Mouse (Mus musculus) layer of hippocampus, adult 2 months (tissue): ENCODE data around the gene Tmem117. TPM values are rescaled to one million over a fixed set of nuclear protein-coding genes. Genes with fewer than 3 reads are reported as not detected.

Source experiments
- DNase-seq, 2 experiments: peaks; one replicate each; pipeline ENCODE4 v3.0.0; 2022; ENCODE audit warnings: low spot score in 2 of 2
- H3K27ac ChIP-seq: fragments of 200-600 bp; 2 replicates; pipeline ENCODE4 v1.8.1; 2022
- H3K4me3 ChIP-seq: fragments of 200-600 bp; 2 replicates; pipeline ENCODE4 v1.8.1; 2022; ENCODE audit warnings: mild to moderate bottlenecking
- CTCF ChIP-seq: fragments of 200-600 bp; conservative IDR thresholded peaks from 2 replicates; pipeline ENCODE4 v1.8.1; 2022; ENCODE audit warnings: antibody characterized with exemption, mild to moderate bottlenecking, moderate library complexity
- total RNA-seq, 2 experiments: library from RNA; stranded (reverse); gene quantifications; 2 replicates each; pipeline ENCODE4 v1.2.3; 2021

Gene Tmem117
- total RNA-seq, 2 experiments from 2014 or later, result 8.9 to 9.1 TPM

DNA sequence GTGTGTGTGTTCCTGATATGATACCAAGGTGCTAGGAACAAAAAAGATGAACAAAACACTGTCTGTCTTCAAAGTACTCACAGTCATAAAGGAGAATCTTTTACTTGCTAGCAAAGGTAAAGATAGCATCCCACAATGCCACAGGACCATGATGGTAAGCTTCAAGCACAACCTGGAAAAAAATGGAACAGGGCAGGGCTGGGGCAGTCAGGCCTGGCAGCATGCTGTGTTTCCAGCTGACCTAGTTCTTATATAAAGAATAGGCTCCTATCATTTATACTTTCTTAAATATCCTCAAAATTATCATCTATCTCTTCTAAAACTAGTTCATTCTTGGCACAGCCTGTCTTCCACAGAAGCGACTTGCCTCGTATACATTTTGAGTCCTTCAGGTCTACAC, 418.5 kb downstream of the Tmem117 start:
- TF ChIP-seq CTCF, result no peak
- no peak overlapping the region for H3K27ac ChIP-seq
- DNase-seq, result no peak
- H3K4me3 ChIP-seq, result no peak overlapping the region

DNA sequence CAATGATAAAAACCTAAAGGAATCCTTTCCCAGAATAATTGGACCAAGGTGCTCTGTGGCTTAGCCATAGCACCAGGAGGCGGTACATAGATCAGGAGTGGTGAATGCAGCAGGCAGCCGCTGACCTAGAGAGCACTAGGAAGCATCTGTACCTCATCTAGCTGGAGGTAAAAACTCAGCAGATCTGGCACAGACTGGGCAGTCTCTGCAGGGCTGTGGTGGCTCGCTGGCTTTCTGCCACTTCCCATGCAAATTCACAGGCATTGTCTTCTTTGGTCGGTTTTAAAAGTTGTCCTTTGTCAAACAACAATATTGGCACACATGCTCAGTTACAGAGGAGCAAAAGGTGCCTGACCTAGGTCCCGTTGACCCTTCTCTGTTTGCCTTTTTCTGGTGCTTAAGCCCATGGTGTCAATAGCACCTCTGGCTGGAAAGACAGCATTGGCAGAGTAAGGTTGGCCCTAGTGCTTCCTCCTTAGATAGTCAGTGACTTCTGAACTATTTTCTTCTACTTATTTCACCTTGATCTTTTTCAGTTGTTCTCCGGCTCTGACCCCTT, 420.2 kb downstream of the Tmem117 start:
- DNase-seq, result no peak
- H3K4me3 ChIP-seq, result no peak overlapping the region
- H3K27ac ChIP-seq, result peak overlapping the region; percentile 28; the same call in 1 of the 2 replicates
- no peak for TF ChIP-seq CTCF

DNA sequence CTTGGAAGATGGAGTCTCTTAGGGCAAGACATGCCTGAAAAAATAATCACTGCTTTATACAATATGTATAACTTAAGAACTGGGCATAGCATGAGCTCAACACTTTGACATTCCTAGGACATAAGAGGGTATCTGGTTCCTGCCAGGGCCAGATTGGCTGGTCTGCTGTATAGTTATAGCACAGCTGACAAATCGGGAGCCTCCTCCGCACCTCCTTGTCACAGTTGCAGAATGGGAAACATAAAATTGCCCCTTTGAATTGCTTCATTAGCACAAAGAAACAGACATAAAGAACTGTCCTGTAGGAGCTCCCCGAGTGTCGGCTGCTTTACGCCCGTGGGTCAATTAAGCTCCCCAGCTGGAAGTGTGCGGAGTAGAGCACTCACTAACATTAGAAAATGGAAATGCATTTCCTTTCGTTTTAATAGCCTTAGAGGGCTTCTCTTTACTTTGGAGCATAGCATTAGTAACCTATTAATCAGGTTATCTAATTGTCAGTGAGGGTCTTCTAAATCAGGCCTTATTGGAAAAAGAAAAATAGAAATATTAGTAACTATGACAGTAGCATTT, 426.1 kb downstream of the Tmem117 start:
- peak overlapping the region; percentile 76 for H3K27ac ChIP-seq
- TF ChIP-seq CTCF, result no peak
- H3K4me3 ChIP-seq, result no peak overlapping the region
- peak; percentile 45 to 47 for DNase-seq

DNA sequence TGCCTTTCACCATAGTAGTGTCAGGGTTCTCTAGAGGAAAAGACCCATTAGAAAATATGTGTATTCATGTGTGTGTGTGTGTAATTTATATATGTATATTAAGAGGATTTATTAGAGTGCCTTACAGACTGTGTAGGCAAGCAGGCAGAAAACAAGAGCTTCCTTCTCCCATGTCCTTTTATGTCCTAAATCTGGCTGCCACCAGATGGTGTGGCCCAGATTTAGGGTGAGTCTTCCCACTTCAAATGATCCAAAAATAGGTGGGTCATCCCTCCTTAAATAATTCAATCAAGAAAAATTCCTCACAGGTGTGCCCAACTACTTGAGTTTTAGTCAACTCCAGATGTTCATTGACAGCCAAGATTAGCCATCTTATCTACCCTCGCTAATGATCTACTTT, 439.0 kb downstream of the Tmem117 start:
- Histone ChIP-seq H3K4me3 (no peak overlapping the region), H3K27ac (peak overlapping the region; percentile 88)
- TF ChIP-seq CTCF, result no peak
- DNase-seq, result no peak

DNA sequence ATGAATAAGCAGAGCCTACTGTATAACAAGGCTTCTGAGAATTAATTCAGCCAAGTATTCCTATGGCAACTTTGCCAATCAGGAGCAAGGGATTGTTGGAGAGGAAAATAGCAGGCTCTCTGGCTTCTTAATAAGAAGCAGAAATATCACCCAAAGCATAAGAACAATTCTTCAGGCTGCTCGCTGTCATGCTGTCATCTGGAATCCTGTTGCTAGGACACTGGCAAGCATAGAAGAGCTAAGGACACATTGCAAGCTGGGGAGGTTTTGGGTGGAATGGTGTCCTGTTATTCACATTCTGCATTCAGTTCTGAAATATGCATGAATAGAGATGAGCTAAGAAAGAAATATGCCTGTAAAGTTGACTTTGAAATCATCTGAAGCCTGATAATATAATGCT, 439.8 kb downstream of the Tmem117 start:
- peak; percentile 36 to 70 for DNase-seq

DNA sequence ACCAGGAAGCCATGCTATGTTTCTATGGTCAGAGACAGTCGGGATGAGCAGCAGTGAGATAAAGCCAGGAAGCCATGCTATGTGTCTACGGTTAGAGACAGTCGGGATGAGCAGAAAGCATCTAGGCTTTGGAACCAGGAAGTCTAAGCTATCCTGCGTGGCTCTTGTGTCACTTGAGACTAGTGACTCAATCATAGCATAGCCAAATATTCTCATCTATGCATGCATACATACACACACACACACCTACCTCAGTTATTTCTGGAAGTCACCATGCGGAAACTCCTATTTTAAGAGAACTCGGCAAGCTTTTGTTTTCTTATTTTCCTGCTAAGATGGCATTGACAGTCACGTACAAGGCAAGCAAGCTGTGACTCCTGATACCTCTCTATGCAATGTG, 441.8 kb downstream of the Tmem117 start:
- no peak overlapping the region for H3K4me3 ChIP-seq
- no peak for TF ChIP-seq CTCF
- no peak for DNase-seq
- no peak overlapping the region for H3K27ac ChIP-seq

More for the DNA sequence above, 439.8 kb downstream of the Tmem117 start:
- Histone ChIP-seq H3K4me3 (no peak overlapping the region), H3K27ac (peak overlapping the region; percentile 88)
- no peak for TF ChIP-seq CTCF

DNA sequence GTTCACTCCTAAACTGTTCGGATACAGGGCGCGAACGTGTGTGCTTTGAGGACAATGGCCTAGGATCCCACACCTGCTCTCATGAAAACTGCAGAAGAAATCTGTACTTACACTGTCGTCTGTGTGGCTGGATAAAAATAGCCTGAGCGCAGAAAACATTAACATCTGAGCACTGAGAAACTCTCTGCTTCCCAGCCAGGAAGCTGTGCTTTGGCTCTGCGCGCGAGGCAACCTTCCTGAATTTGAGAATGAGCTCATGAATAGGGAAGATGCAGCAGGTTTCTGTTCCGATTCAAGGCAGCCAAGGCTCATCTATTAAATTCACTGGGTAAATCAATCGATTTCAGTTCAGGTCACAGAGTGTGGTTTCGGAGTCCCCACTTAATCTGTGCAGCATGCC, 446.3 kb downstream of the Tmem117 start:
- H3K27ac ChIP-seq, result peak overlapping the region; percentile 60

DNA sequence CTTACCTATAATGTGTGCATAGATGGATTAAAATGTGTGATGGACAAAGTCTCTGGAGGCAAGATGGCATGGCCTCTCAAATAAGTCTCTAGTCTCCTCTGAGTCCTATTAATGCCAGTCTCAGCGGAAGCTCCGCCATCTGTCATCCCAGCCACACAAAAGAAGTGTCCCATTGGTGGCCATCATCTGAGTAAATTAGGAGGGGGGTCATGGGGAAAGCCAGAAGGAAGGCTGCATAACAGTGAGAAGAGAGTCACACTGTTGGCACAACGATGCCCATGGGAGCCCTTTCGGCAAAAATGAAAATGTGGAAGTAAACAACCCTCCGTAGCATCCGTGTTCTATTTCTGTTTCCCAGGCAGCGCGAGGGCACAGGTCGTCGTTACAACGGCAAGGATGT, 452.6 kb downstream of the Tmem117 start:
- 0 out of 2 replicates have a peak overlapping the region, but pooled peaks have one; percentile 5 for H3K27ac ChIP-seq
- TF ChIP-seq CTCF, result no peak
- DNase-seq, result no peak
- no peak overlapping the region for H3K4me3 ChIP-seq

More for the DNA sequence above, 446.3 kb downstream of the Tmem117 start:
- peak; percentile 34 to 60 for DNase-seq
- TF ChIP-seq CTCF, result no peak
- peak overlapping the region; percentile 8; the same call in 1 of the 2 replicates for H3K4me3 ChIP-seq

DNA sequence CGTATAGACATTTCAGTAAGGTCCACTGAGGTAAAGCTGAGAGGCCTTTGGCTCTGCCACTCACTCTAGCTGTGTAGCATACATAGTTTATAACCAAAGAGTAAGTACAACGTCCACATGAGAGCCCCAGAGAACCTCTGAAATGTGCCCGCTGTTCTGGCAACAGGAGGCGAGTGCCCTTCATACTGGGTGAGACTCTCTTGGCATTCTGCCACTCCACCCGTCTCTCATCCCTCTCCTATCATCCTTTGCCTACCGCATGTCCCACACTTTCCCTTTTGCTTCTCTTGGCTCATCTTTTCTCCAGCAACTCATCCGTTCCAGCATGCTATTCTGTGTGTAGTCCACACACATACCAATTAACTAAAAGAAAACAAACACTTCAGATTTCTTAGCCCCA, 456.9 kb downstream of the Tmem117 start:
- Histone ChIP-seq H3K4me3 (no peak overlapping the region), H3K27ac (no peak overlapping the region)
- DNase-seq, result no peak
- TF ChIP-seq CTCF, result no peak

DNA sequence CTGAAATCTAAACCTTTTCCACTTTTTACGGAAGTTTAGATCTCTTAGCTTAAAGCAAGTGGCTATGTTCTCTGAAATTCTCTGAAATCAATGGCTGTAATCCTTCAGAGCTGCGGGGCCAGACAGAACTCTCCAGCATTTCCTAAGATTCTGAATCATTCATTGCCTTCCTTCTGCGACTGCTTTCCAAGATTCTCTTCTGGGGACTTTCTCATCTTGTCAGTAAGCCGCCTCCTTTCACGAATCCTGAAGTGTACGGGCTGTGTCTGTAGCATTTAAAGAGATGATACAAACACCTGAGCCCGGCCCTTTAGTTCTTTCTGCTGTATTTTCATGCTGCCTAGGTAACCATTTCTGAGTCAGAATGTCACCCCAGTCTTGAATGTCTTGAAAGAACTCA, 471.1 kb downstream of the Tmem117 start:
- no peak overlapping the region for H3K4me3 ChIP-seq
- TF ChIP-seq CTCF, result no peak
- H3K27ac ChIP-seq, result no peak overlapping the region
- DNase-seq, result no peak

DNA sequence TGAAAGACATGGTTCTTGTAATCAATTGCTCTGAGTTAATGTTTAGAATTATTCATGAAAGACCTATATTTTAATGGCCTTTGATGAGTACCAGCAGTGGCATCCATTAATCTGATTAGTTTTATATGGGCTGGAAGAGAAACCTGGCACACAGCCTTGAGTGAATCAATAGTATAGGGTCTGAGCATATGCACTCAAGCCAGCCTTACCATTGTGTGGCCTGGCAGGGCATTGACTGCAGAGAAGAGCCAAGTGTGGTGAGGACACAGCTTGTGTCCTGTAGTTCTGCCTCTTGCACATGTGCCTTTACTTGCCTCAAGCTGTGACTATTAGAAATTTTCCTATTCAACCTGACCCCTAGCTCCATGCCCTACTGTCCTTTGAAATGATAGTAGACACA, 472.5 kb downstream of the Tmem117 start:
- TF ChIP-seq CTCF, result no peak
- no peak overlapping the region for H3K27ac ChIP-seq
- DNase-seq, result no peak
- H3K4me3 ChIP-seq, result no peak overlapping the region

DNA sequence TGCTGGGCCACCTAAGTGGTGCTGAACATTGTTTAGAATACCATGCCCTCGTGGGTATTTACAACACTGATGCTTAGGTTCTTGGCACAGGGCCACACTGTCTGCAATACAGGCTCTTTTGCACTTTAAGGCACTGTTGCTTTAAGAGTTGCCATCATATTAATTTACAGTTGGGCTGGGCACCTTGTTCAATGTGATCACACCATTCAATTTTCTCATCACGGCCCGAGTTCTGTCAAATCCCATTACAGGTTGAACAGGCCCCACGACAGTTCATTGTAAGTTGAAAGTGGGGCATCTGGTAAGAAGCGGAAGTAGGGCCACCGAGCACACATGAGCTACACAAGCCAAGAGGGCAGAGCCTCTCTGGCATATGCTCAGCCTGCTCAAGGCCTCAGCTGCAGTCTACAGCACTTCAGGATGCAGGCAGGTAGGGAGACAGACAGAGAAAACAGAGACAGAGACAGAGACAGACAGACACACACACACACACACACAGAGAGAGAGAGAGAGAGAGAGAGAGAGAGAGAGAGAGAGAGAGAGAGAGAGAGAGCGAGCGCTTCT, 478.3 kb downstream of the Tmem117 start:
- TF ChIP-seq CTCF, result no peak
- DNase-seq, result no peak
- Histone ChIP-seq H3K4me3 (no peak overlapping the region), H3K27ac (no peak overlapping the region)

DNA sequence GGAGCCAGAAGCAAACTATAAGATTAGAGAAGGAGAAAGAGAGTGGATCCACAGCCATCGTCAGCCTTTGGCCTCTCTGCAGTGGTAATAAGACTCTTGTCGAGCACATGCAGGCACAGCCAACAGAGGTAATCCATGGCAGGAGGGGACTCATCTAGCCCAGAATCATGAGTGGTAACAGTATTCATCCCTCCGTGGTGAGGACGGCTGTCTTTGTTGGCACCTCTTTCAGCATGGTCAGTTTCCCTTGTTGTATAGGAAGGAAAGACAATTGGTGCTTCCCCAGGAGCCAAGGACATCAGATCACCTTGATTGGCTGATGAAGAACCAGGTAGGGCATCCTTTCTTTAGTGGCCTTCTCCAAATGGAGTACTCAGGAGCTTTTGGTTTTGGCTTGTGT, 479.6 kb downstream of the Tmem117 start:
- no peak overlapping the region for H3K27ac ChIP-seq
- H3K4me3 ChIP-seq, result no peak overlapping the region
- no peak for TF ChIP-seq CTCF
- DNase-seq, result no peak

DNA sequence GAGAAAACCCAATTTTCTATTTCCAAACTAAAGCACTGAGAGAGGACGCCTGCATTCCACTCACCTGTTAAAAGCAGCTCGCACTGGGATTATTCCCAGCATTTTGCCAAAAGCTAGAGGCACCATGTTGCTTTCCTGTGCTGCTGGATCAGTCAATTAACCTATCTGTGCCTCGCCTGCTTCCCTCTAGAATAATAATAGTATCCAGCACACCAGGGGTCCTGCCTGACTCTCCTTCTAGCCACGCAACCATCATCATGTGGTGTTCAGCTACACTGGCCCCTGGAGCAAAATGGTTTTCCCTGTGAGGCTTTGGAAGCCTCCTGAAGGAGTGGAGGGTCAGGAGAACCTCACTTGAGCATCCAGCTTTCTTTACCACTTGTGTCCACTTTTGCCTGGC, 502.4 kb downstream of the Tmem117 start:
- TF ChIP-seq CTCF, result no peak
- no peak for DNase-seq
- Histone ChIP-seq H3K27ac (no peak overlapping the region), H3K4me3 (no peak overlapping the region)
